Mouse (Mus musculus) liver, embryonic 13.5 days (tissue): ENCODE data around the gene Grm2. TPM values are rescaled to one million over a fixed set of nuclear protein-coding genes. Genes with fewer than 3 reads are reported as not detected.
"Not testable (repeated sequence)": the region's sequence is repeated elsewhere in the genome, so short reads cannot be mapped to it uniquely, and the experiment has no call there.

Experiments used
- ATAC-seq: fragments of 200-750 bp; cut with Nextera tagmentation; 2 replicates; pipeline ENCODE4 v1.8.0; 2017; ENCODE audit warnings: low read depth, mild to moderate bottlenecking, moderate number of reproducible peaks, moderate library complexity
- DNase-seq: peaks from one replicate; pipeline ENCODE4 v3.0.0; 2022
- H3K27ac ChIP-seq: fragments of 300-500 bp; sonication (generic); 2 replicates; pipeline ENCODE4 v1.5.1; 2015; ENCODE audit warnings: moderate library complexity, mild to moderate bottlenecking, inconsistent platforms
- H3K27me3 ChIP-seq: fragments of 300-500 bp; sonication (generic); 2 replicates; pipeline ENCODE4 v1.6.1; 2015; ENCODE audit warnings: mild to moderate bottlenecking, inconsistent platforms
- H3K36me3 ChIP-seq: fragments of 300-500 bp; sonication (generic); 2 replicates; pipeline ENCODE4 v1.6.1; 2015; ENCODE audit warnings: mild to moderate bottlenecking, inconsistent platforms
- H3K4me1 ChIP-seq: fragments of 300-500 bp; sonication (generic); replicated peaks from 2 replicates; pipeline ENCODE4 v1.6.1; 2015; ENCODE audit warnings: inconsistent platforms
- H3K4me2 ChIP-seq: fragments of 300-500 bp; sonication (generic); 2 replicates; pipeline ENCODE4 v1.6.1; 2015; ENCODE audit warnings: inconsistent platforms, mild to moderate bottlenecking, moderate library complexity
- H3K4me3 ChIP-seq: fragments of 300-500 bp; sonication (generic); replicated peaks from 2 replicates; pipeline ENCODE4 v1.5.1; 2015; ENCODE audit warnings: mild to moderate bottlenecking, inconsistent platforms
- H3K9ac ChIP-seq: fragments of 300-500 bp; sonication (generic); 2 replicates; pipeline ENCODE4 v1.6.1; 2015; ENCODE audit warnings: mild to moderate bottlenecking, inconsistent platforms
- H3K9me3 ChIP-seq: fragments of 300-500 bp; sonication (generic); replicated peaks from 2 replicates; pipeline ENCODE4 v1.6.1; 2016; ENCODE audit warnings: inconsistent platforms
- WGBS: fragments of 180-500 bp; shearing (Covaris S2); methylation state at CpG from one replicate; pipeline ENCODE4 v1.1.7; 2015; ENCODE audit not compliant: insufficient replicate concordance; 5-methylcytosine and 5-hydroxymethylcytosine counted together
- polyA plus RNA-seq: library from polyadenylated mRNA; unstranded; fragments of >200 nt; fragmentation: Nextera tagmentation; extraction: Ambion mirVana; gene quantifications from 2 replicates; pipeline ENCODE4 v1.2.1, GENCODE M21; 2015

Grm2 gene
- polyA plus RNA-seq, 1 experiment from 2014 or later, result not detected

DNA sequence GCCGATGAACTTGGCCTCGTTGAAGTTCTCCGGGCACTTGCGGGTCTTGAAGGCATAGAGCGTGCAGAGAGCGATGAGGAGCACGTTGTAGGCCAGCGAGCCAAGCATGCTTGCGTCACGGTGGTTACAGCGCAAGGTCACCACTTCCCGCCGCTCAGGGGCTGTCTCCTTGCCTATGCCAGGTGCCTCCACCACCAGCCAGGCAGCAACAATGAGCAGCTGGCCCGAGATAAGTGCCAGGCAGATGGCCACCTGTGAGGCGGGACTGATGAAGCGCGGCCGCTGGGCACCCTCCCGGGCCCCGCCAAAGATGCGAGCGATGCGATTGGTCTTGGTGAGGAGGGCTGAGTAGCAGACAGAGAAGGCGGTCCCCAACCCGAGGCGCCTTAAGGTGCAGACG, 8.7 kb downstream of the Grm2 start:
- no peak overlapping the region for H3K4me2 ChIP-seq
- no peaks in the 10 kb centered on the region for H3K4me1 ChIP-seq
- H3K9me3 ChIP-seq, result no peaks in the 10 kb centered on the region
- no peaks in the 10 kb centered on the region for H3K27me3 ChIP-seq
- DNase-seq (no peak), ATAC-seq (no peak)
- H3K9ac ChIP-seq, result no peak overlapping the region
- 60% methylated on average over 27 of the region's 27 CpGs for WGBS
- H3K4me3 ChIP-seq, result no peak overlapping the region
- H3K36me3 ChIP-seq, result no peaks in the 10 kb centered on the region
- no peak overlapping the region for H3K27ac ChIP-seq

DNA sequence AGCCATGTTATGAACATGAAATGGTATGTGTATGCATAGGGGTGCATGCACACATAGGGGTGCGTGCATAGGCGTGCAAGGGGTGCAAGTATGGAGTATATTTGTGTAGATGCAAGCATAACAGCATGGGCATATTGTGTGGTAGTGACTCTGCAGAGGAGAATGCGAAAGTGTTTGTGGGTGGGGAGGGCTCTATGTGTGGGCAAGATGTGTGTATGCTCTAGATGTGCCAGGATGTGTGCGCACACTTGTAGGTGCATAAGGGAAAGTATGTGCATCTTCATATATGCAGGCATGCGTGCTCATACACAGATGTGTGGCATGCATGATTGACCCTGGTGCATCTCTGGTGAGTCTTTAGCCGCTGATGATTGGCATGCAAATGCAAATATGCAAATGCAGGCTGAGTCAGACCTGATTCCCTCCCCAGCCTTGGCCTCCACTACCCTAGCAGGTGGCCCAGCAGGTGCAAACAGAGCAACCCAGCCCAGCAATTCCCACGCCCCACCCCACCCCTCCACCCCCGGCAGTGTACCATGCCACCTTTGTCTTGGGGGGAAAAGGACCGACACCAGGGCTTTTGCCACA, 10.1 kb downstream of the Grm2 start:
- Histone ChIP-seq H3K9ac (no peak overlapping the region), H3K27ac (no peak overlapping the region), H3K4me2 (no peak overlapping the region), H3K36me3 (no peaks in the 10 kb centered on the region), H3K9me3 (no peaks in the 10 kb centered on the region), H3K4me3 (no peak overlapping the region), H3K27me3 (no peaks in the 10 kb centered on the region), H3K4me1 (no peaks in the 10 kb centered on the region)
- ATAC-seq, result no peak
- no peak for DNase-seq
- 70% methylated on average over 9 of the region's 9 CpGs for WGBS

DNA sequence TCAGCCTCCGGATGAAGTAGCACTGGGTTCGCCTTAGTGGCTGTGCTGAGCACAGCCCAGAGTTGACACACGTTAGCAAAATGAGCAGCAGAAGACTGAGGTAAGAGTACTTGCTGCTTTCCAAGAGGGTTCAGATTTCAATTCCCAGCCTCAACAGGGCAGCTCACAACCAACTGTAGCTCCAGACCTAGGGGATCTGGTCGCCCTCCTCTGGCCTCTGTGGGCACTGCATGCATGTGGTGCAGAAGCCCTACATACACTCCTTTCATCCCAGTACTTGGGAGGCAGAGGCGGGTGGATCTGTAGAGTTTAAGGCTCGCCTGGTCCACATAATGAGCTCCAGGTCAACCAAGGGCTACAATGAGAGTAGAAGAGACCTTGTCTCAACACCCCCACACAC, 12.1 kb downstream of the Grm2 start:
- H3K9me3 ChIP-seq, result no peaks in the 10 kb centered on the region
- DNase-seq, result no peak
- no peaks in the 10 kb centered on the region for H3K36me3 ChIP-seq
- no peak for ATAC-seq
- WGBS, result 54% methylated on average over 6 of the region's 6 CpGs
- H3K4me2 ChIP-seq, result no peak overlapping the region
- no peak overlapping the region for H3K4me3 ChIP-seq
- H3K4me1 ChIP-seq, result no peaks in the 10 kb centered on the region
- H3K9ac ChIP-seq, result no peak overlapping the region
- no peaks in the 10 kb centered on the region for H3K27me3 ChIP-seq
- no peak overlapping the region for H3K27ac ChIP-seq

DNA sequence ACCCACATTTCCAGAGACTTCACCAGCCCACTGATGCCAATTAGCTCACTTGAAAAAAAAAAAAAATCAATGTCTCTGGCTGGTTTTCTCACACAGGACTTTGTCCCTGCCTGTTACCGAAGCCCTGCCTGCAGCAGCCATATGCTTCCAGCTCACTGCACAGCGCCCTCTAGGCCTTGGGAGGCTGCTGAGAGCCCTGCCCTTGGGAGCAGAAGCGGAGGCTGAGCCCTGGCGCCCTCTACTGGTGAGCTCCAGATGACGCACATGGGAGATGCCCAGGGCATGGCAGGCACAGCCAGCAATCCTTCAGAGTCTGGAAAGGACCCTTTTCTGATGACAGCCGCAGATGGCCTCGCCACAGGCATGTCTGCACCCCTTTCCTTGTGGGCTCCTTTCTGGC, 12.8 kb downstream of the Grm2 start:
- no peak overlapping the region for H3K27ac ChIP-seq
- no peak overlapping the region for H3K9ac ChIP-seq
- no peak overlapping the region for H3K4me2 ChIP-seq
- no peaks in the 10 kb centered on the region for H3K4me1 ChIP-seq
- H3K27me3 ChIP-seq, result no peaks in the 10 kb centered on the region
- peak; percentile 51 for ATAC-seq
- no peaks in the 10 kb centered on the region for H3K9me3 ChIP-seq
- 24% methylated on average over 7 of the region's 7 CpGs for WGBS
- peak; percentile 68 for DNase-seq
- H3K36me3 ChIP-seq, result no peaks in the 10 kb centered on the region
- no peak overlapping the region for H3K4me3 ChIP-seq

DNA sequence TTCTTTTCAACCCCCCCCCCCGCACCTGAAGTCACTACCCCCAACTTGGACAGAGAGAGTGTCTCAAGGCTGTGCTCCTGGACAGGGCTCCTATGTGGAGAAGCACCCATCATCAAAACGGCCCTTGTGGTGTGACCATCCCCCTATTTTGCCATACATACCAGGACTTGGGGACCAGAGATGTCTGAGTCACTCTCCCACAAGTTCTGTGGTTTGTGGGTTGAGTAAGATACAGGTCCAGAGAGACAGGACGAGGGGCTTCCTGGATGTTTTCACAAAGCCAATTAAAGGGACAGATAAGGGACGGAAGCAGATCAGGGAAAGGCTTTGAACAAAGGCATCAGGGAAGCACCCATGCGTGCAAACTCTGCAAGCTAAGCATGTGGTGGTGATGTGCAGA, 14.5 kb downstream of the Grm2 start:
- Histone ChIP-seq H3K9ac (no peak overlapping the region), H3K4me3 (no peak overlapping the region), H3K4me1 (no peaks in the 10 kb centered on the region), H3K27me3 (no peaks in the 10 kb centered on the region), H3K9me3 (no peaks in the 10 kb centered on the region), H3K4me2 (no peak overlapping the region), H3K27ac (no peak overlapping the region), H3K36me3 (no peaks in the 10 kb centered on the region)
- 25% methylated on average over 5 of the region's 5 CpGs for WGBS
- DNase-seq, result no peak
- no peak for ATAC-seq

DNA sequence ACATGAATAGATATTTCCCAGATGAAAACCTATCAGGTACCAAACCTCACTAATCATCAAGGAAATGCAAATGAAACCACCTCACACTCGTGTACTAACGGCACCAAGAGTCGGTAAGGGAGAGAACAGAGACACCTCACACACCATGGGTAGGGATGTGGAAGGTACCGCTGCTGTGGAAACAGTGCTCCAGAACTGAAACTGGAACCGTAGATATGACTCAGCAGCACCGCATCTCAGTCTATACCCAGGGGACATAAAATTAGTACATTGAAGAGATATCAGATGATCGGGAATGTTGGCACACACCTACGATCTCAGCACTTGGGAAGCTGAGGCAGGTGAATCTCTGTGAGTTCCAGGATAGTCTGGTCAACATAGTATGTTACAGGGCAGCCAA, 17.7 kb downstream of the Grm2 start:
- no peaks in the 10 kb centered on the region for H3K27me3 ChIP-seq
- H3K27ac ChIP-seq, result no peak overlapping the region
- H3K4me3 ChIP-seq, result no peak overlapping the region
- H3K9ac ChIP-seq, result no peak overlapping the region
- 71% methylated on average over 8 of the region's 8 CpGs for WGBS
- ATAC-seq (no peak), DNase-seq (no peak)
- no peaks in the 10 kb centered on the region for H3K4me1 ChIP-seq
- no peaks in the 10 kb centered on the region for H3K36me3 ChIP-seq
- no peak overlapping the region for H3K4me2 ChIP-seq
- no peaks in the 10 kb centered on the region for H3K9me3 ChIP-seq

DNA sequence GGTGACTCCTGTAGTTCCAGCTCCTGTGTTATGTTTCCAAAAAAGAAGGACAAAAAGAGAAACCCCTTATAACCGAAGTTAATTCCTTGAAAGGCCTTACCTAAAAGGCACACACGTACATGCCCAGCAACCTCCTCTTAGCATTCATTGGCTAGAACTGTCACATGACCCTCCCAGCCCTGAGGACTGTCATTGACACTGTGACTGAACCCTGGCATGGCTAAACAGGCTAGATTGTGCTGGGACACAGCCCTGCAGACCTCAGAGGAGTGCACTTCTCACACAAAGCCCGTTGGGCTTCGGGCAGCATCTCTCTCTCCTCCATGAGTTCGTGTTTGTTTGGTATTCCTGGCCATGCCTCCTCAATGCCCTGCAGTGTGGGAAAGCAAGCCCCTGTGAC, 23.7 kb downstream of the Grm2 start:
- Histone ChIP-seq H3K9ac (no peak overlapping the region), H3K4me1 (no peaks in the 10 kb centered on the region), H3K27ac (no peak overlapping the region), H3K9me3 (no peaks in the 10 kb centered on the region), H3K36me3 (no peaks in the 10 kb centered on the region), H3K27me3 (no peaks in the 10 kb centered on the region), H3K4me3 (no peak overlapping the region), H3K4me2 (no peak overlapping the region)
- ATAC-seq, result no peak
- WGBS, result 49% methylated on average over 5 of the region's 5 CpGs
- no peak for DNase-seq

DNA sequence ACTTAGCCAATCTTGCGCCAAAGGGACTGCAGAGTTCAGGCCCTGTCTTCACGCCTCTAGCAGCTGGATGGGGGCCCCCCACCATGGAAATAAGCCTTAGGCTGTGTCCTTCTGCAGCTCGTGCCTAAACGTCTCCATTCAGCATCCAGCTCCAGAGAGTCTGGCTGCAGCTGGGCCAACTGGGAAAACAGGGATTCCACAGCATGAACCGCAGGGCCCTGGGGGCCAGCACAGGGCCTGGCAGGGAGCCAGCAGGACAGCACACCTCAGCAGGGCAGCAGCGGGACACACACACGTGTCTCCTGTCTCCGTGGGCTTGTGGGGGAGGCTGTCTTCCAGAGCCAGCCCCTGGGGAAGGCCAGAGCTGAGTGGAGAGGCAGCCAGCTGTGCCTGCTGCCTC, 28.1 kb downstream of the Grm2 start:
- not testable (repeated sequence) for ATAC-seq, H3K4me2 ChIP-seq, H3K27me3 ChIP-seq, H3K36me3 ChIP-seq, H3K4me3 ChIP-seq, H3K9ac ChIP-seq, H3K27ac ChIP-seq, H3K4me1 ChIP-seq, H3K9me3 ChIP-seq, DNase-seq
- 30% methylated on average over 8 of the region's 8 CpGs for WGBS

DNA sequence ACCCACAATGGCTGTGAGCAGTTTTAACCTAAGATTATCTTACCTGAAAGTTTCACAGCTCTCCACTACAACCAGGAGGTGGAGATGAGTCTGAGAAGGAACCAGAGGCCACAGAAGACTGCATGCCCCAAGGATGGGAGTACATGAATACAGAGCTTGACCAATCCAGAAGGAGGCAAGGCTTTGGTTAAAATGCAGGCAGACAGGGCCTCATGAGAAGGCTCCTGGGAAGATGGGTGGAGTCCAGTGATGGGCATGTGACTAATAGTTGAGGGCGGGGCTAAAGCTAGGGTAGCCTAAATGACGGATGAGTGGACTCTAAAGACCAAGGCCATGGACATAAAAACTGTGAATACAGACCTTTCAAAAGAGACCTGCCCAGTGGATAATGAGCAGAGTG, 29.6 kb downstream of the Grm2 start, which contains the start of gene Iqcf6:
Gene Iqcf6 (plus strand): TSS at position 301 of the 400 bp plus-strand sequence.
- Histone ChIP-seq H3K9me3 (no peaks in the 10 kb centered on the region), H3K4me3 (no peak within 1 kb of the TSS), H3K27me3 (no peaks in the 10 kb centered on the region), H3K4me1 (no peaks in the 10 kb centered on the region), H3K9ac (no peak within 1 kb of the TSS), H3K4me2 (no peak within 1 kb of the TSS), H3K27ac (no peak within 1 kb of the TSS), H3K36me3 (no peaks in the 10 kb centered on the region)
- 45% methylated on average over 2 of the region's 2 CpGs for WGBS
- DNase-seq (no peak), ATAC-seq (no peak)

DNA sequence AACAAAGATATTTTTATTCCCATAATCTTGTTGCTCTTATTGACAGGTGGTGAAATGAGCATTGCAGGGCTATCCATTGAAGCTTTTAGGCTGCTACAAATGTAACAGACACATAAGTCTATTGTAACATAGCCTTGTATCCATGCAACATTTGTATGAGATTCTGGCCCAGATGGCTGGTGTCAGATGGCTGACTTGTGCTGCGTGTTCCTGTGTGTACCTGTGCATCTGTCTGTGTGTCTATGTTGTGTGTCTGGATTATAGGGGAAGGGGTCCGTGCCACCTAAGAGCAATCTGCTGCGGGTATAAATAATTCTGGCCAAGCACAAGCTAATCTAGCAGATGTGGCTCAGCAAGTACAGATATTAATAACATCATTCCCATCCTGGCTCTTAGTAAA, 38.4 kb downstream of the Grm2 start:
- Histone ChIP-seq H3K9ac (no peak overlapping the region), H3K4me1 (no peaks in the 10 kb centered on the region)
- WGBS, result 60% methylated on average over 3 of the region's 3 CpGs

DNA sequence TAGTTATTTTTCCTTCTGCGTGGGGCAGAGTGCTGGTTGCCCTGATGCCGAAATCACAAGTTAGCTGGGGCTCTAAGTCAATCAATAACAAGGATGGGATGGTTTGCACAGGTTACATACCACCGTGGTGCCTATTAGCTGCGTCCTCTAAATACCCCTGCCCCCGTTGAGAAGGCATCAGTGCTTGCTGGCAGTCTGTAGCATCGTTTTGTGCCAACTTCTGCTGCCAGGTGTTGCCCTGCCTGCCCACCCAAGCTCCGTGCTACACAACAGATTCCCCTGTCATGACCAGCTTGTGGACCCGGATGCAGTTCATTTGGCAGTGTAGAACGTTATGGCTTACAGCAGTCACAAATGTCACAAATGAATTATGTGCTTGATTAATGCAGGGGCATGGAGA, 39.6 kb downstream of the Grm2 start:
- Histone ChIP-seq H3K9ac (no peak overlapping the region), H3K4me1 (no peaks in the 10 kb centered on the region), H3K4me3 (no peak overlapping the region), H3K4me2 (no peak overlapping the region), H3K27ac (no peak overlapping the region), H3K36me3 (no peaks in the 10 kb centered on the region), H3K27me3 (no peaks in the 10 kb centered on the region), H3K9me3 (no peaks in the 10 kb centered on the region)
- WGBS, result 58% methylated on average over 9 of the region's 9 CpGs
- no peak for ATAC-seq
- no peak for DNase-seq

More for the DNA sequence above, 38.4 kb downstream of the Grm2 start:
- H3K36me3 ChIP-seq, result no peaks in the 10 kb centered on the region
- no peak overlapping the region for H3K4me3 ChIP-seq
- ATAC-seq (no peak), DNase-seq (no peak)
- H3K27ac ChIP-seq, result no peak overlapping the region
- no peak overlapping the region for H3K4me2 ChIP-seq
- no peaks in the 10 kb centered on the region for H3K27me3 ChIP-seq
- H3K9me3 ChIP-seq, result no peaks in the 10 kb centered on the region

DNA sequence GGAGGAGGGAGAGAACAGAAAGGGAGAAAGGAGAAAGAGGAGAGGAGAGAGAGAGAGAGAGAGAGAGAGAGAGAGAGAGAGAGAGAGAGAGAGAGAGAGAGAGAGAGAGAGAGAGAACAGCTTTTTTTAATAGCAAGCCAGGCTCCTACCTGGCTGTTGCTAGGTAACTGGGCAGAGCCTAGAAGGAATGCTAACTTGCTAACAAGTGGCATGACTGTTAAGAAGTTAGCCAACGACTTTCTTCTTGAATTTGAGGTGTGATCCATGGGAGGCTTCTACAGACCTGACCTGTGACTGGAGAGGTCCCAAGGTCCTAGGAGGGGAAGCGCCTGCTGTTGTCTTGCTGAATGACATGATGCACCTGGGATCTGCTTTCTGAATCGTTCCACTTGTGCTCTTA, 41.3 kb downstream of the Grm2 start:
- Histone ChIP-seq H3K4me3 (no peak overlapping the region), H3K27me3 (no peaks in the 10 kb centered on the region), H3K36me3 (no peaks in the 10 kb centered on the region), H3K9ac (no peak overlapping the region), H3K27ac (no peak overlapping the region), H3K4me1 (no peaks in the 10 kb centered on the region), H3K9me3 (no peaks in the 10 kb centered on the region), H3K4me2 (no peak overlapping the region)
- DNase-seq, result no peak
- no peak for ATAC-seq
- WGBS, result 40% methylated on average over 3 of the region's 3 CpGs
